Mouse (Mus musculus): ENCODE data around the gene Sertad2. TPM values are rescaled to one million over a fixed set of nuclear protein-coding genes. Genes with fewer than 3 reads are reported as not detected.

The Sertad2 gene
- total RNA-seq, 2 experiments from 2014 or later, result 13.5 to 17.7 TPM

GRCm38 (mm10) chr11:20594229-20595201 lies 51.5 kb downstream of the Sertad2 start:
- DNase-seq, result no peak

- no peak for DNase-seq
These were observed 60.2 kb downstream of the Sertad2 start for GRCm38 (mm10) chr11:20603066-20603812.

GRCm38 (mm10) chr11:20604119-20604518 lies 61.1 kb downstream of the Sertad2 start:
- no peak for DNase-seq

- DNase-seq, result no peak
These were observed 62.6 kb downstream of the Sertad2 start for GRCm38 (mm10) chr11:20605613-20606012.

- no peak for DNase-seq
These were observed 65.4 kb downstream of the Sertad2 start for GRCm38 (mm10) chr11:20608442-20608841.

GRCm38 (mm10) chr11:20613223-20613622 lies 70.2 kb downstream of the Sertad2 start:
- no peak for DNase-seq

- DNase-seq, result no peak
These were observed 73.0 kb downstream of the Sertad2 start for GRCm38 (mm10) chr11:20616103-20616502.

GRCm38 (mm10) chr11:20627146-20627545 lies 84.1 kb downstream of the Sertad2 start:
- no peak for DNase-seq

- no peak for DNase-seq
These were observed 85.2 kb downstream of the Sertad2 start for GRCm38 (mm10) chr11:20628216-20628615.

GRCm38 (mm10) chr11:20629700-20630099 lies 86.6 kb downstream of the Sertad2 start:
- no peak for DNase-seq

- peak; percentile 97 for DNase-seq
These were observed 88.2 kb downstream of the Sertad2 start for GRCm38 (mm10) chr11:20631026-20631940.

- peak; percentile 86 for DNase-seq
These were observed 89.0 kb downstream of the Sertad2 start for GRCm38 (mm10) chr11:20631941-20632618.

- peak; percentile 73 for DNase-seq
These were observed 89.5 kb downstream of the Sertad2 start for GRCm38 (mm10) chr11:20632619-20632965.

- DNase-seq, result no peak
These were observed 91.5 kb downstream of the Sertad2 start for GRCm38 (mm10) chr11:20634543-20634942.

GRCm38 (mm10) chr11:20635646-20636045 lies 92.6 kb downstream of the Sertad2 start:
- no peak for DNase-seq

- DNase-seq, result no peak
These were observed 93.1 kb downstream of the Sertad2 start for GRCm38 (mm10) chr11:20636114-20636513.

GRCm38 (mm10) chr11:20637060-20637459 lies 94.0 kb downstream of the Sertad2 start:
- DNase-seq, result no peak

- peak; percentile 89 for DNase-seq
These were observed 95.8 kb downstream of the Sertad2 start for GRCm38 (mm10) chr11:20638841-20639240.

- peak; percentile 53 for DNase-seq
These were observed 96.9 kb downstream of the Sertad2 start for GRCm38 (mm10) chr11:20639918-20640447.

GRCm38 (mm10) chr11:20642321-20642720 lies 99.3 kb downstream of the Sertad2 start:
- no peak for DNase-seq

- no peak for DNase-seq
These were observed 100.1 kb downstream of the Sertad2 start for GRCm38 (mm10) chr11:20643161-20643560.

All from adrenal gland, postnatal 10 days (tissue).